Mouse (Mus musculus): ENCODE results near the gene Fam240b.

DNA sequence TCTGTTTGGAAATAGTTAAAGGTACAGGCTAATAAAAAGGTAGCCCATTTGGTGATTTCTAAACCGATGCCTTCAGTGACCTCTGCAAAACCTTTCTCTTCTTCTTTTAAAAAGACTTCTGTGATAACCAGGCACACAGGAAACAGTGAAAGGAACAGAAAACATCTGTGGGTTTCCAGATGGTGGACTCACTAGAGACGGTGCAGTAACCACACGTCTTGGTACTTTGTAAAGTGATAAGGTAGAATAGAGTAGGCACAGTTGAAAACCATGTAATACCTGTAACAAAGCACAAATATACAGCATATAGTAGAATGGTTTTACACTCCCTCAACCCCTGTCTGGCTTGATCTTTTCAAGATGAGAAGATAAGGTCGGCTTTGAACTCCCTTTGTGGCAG, 57.0 kb downstream of the Fam240b start:
- no peak for TF ChIP-seq POLR2A (IDR thresholded peaks at IDR 0.05; ENCODE audit: borderline replicate concordance, control insufficient read depth, low read depth, low read length)
- TF ChIP-seq CTCF (IDR thresholded peaks at IDR 0.05; ENCODE audit: control insufficient read depth, insufficient read depth, low read length), result no peak

All from bone marrow, adult 2 months (tissue).